Mouse (Mus musculus) forebrain, embryonic 10.5 days (tissue): ENCODE measurements around the gene Tmc7. TPM values are rescaled to one million over a fixed set of nuclear protein-coding genes. Genes with fewer than 3 reads are reported as not detected.

Experiments
- DNase-seq: peaks from one replicate; pipeline ENCODE4 v3.0.0-alpha.2; 2017; ENCODE audit warnings: low spot score; ENCODE audit errors: extremely low spot score
- H3K27ac ChIP-seq: fragments of 300-500 bp; sonication (generic); 2 replicates; pipeline ENCODE4 v1.5.1; 2016; ENCODE audit warnings: mild to moderate bottlenecking
- H3K27me3 ChIP-seq: fragments of 300-500 bp; sonication (generic); 2 replicates; pipeline ENCODE4 v1.6.1; 2016; ENCODE audit warnings: mild to moderate bottlenecking; ENCODE audit not compliant: poor library complexity, severe bottlenecking
- H3K36me3 ChIP-seq: fragments of 300-500 bp; sonication (generic); replicated peaks from 2 replicates; pipeline ENCODE4 v1.6.1; 2016; ENCODE audit warnings: mild to moderate bottlenecking, moderate library complexity
- H3K4me1 ChIP-seq: fragments of 300-500 bp; sonication (generic); 2 replicates; pipeline ENCODE4 v1.6.1; 2016
- H3K4me3 ChIP-seq: fragments of 300-500 bp; sonication (generic); 2 replicates; pipeline ENCODE4 v1.5.1; 2016; ENCODE audit warnings: mild to moderate bottlenecking, moderate library complexity
- H3K9me3 ChIP-seq: fragments of 300-500 bp; sonication (generic); 2 replicates; pipeline ENCODE4 v1.6.1; 2016; ENCODE audit warnings: mild to moderate bottlenecking, moderate library complexity
- WGBS: fragments of 180-500 bp; shearing (Covaris S2); methylation state at CpG from one replicate; pipeline ENCODE4 v1.1.7; 2016; 5-methylcytosine and 5-hydroxymethylcytosine counted together
- polyA plus RNA-seq: library from polyadenylated mRNA; unstranded; fragments of >200 nt; fragmentation: Nextera tagmentation; extraction: Ambion mirVana; gene quantifications from 2 replicates; pipeline ENCODE4 v1.2.1, GENCODE M21; 2016

Gene Tmc7
- polyA plus RNA-seq, 1 experiment from 2014 or later, result 6.6 TPM

- H3K9me3 ChIP-seq, result no peaks in the 10 kb centered on the region
- H3K36me3 ChIP-seq, result no peaks in the 10 kb centered on the region; the same call in 1 of the 2 replicates
- H3K4me3 ChIP-seq, result peak within 1 kb of the TSS; percentile 75
- DNase-seq, result peak; percentile 72
- WGBS, result under 1% methylated on average over 55 of the region's 55 CpGs
- H3K27ac ChIP-seq, result peak within 1 kb of the TSS; percentile 88
- peaks cover 40% of the 10 kb centered on the region for H3K4me1 ChIP-seq
- H3K27me3 ChIP-seq, result peaks cover 67% of the 10 kb centered on the region
Measured at GRCm38 (mm10) chr7:118491431-118492147, 92.9 kb downstream of the Tmc7 start, which contains the start of gene Itpripl2. TSS of gene Itpripl2 (minus strand) at chr7:118491975.

- Histone ChIP-seq H3K27ac (peak overlapping the region; percentile 88), H3K9me3 (no peaks in the 10 kb centered on the region), H3K4me1 (peaks cover 40% of the 10 kb centered on the region), H3K27me3 (peaks cover 67% of the 10 kb centered on the region), H3K4me3 (peak overlapping the region; percentile 75), H3K36me3 (no peaks in the 10 kb centered on the region; the same call in 1 of the 2 replicates)
- peak; percentile 54 for DNase-seq
- WGBS, result 3% methylated on average over 67 of the region's 67 CpGs
Measured at GRCm38 (mm10) chr7:118490666-118491430, 93.7 kb downstream of the Tmc7 start.

- Histone ChIP-seq H3K27me3 (peaks cover 67% of the 10 kb centered on the region), H3K27ac (no peak overlapping the region), H3K4me3 (peak overlapping the region; percentile 75; the same call in 1 of the 2 replicates), H3K36me3 (no peaks in the 10 kb centered on the region; the same call in 1 of the 2 replicates), H3K4me1 (peaks cover 40% of the 10 kb centered on the region), H3K9me3 (no peaks in the 10 kb centered on the region)
- WGBS, result 10% methylated on average over 57 of the region's 57 CpGs
- DNase-seq, result peak; percentile 24
Measured at GRCm38 (mm10) chr7:118489706-118490665, 94.5 kb downstream of the Tmc7 start.

GRCm38 (mm10) chr7:118488060-118488664, 96.4 kb downstream of the Tmc7 start:
- no peak for DNase-seq
- H3K9me3 ChIP-seq, result no peaks in the 10 kb centered on the region
- WGBS, result 24% methylated on average over 8 of the region's 8 CpGs
- peaks cover 57% of the 10 kb centered on the region for H3K27me3 ChIP-seq
- no peak overlapping the region for H3K27ac ChIP-seq
- H3K4me1 ChIP-seq, result peaks cover 40% of the 10 kb centered on the region
- H3K36me3 ChIP-seq, result no peaks in the 10 kb centered on the region; the same call in 1 of the 2 replicates
- H3K4me3 ChIP-seq, result no peak overlapping the region

GRCm38 (mm10) chr7:118486917-118487316, 97.6 kb downstream of the Tmc7 start:
- Histone ChIP-seq H3K9me3 (no peaks in the 10 kb centered on the region), H3K27ac (no peak overlapping the region), H3K4me3 (no peak overlapping the region), H3K36me3 (no peaks in the 10 kb centered on the region; the same call in 1 of the 2 replicates), H3K4me1 (peaks cover 36% of the 10 kb centered on the region), H3K27me3 (peaks cover 44% of the 10 kb centered on the region)
- no peak for DNase-seq
- 66% methylated on average over 5 of the region's 5 CpGs for WGBS

Other genes starting within 250 kb of the Tmc7 start
- gene Syt17, start 136.5 kb downstream of the Tmc7 start, polyA plus RNA-seq, result 1.2 and 1.4 TPM in 2 replicates
- gene Itpripl2, start 92.8 kb downstream of the Tmc7 start, polyA plus RNA-seq, result 0.82 and 0.95 TPM in 2 replicates
- gene Coq7, start 51.4 kb downstream of the Tmc7 start, polyA plus RNA-seq, result 129 and 135 TPM in 2 replicates
- gene Tmc5, start 12.6 kb upstream of the Tmc7 start, polyA plus RNA-seq, result 0.05 and 0.11 TPM in 2 replicates
- gene Gde1, start 121.0 kb upstream of the Tmc7 start, polyA plus RNA-seq, result 76.1 and 82.2 TPM in 2 replicates
- gene Ccp110, start 127.8 kb upstream of the Tmc7 start, polyA plus RNA-seq, result 44.2 and 45.9 TPM in 2 replicates
- 63.1 and 67.2 TPM in 2 replicates for gene Vps35l, start 155.5 kb upstream of the Tmc7 start, polyA plus RNA-seq